Mouse (Mus musculus) MEL (cell line): ENCODE measurements at regions not wholly inside any gene's neighbourhood (a gene's known extent, or its start where the extent isn't known, plus 50 kb on each side); places are given as distances from the start of the nearest gene placed in this dataset.

ENCODE experiments used
- DNase-seq: peaks from one replicate; pipeline ENCODE4 v3.0.0; 2011; ENCODE audit warnings: low read depth, low spot score
- H3K27ac ChIP-seq: 2 replicates; pipeline ENCODE4 v1.5.1; 2012; ENCODE audit warnings: low read depth, mild to moderate bottlenecking, control low read depth, low read length, moderate library complexity; ENCODE audit not compliant: control insufficient read depth
- H3K27me3 ChIP-seq, 2 experiments: fragments of 150-350 bp in 1 of 2; sonication (generic) in 1 of 2; 2 replicates each; pipeline ENCODE4 v1.6.1; 2012; ENCODE audit warnings: low read length in 2 of 2, mild to moderate bottlenecking in 2 of 2, improper control_type of control experiment in 1 of 2, moderate library complexity in 1 of 2; ENCODE audit not compliant: insufficient read depth in 2 of 2, control insufficient read depth in 1 of 2
- H3K36me3 ChIP-seq, 2 experiments: 2 replicates each; pipeline ENCODE4 v1.6.1; 2012 to 2014; ENCODE audit warnings: low read length in 2 of 2, improper control_type of control experiment in 1 of 2, inconsistent platforms in 1 of 2, mild to moderate bottlenecking in 1 of 2; ENCODE audit not compliant: insufficient read depth in 2 of 2, control insufficient read depth in 1 of 2
- H3K4me1 ChIP-seq, 2 experiments: fragments of 150-350 bp in 1 of 2; sonication (generic) in 1 of 2; 2 replicates each; pipeline ENCODE4 v1.6.1; 2012; ENCODE audit warnings: low read length in 2 of 2, improper control_type of control experiment in 1 of 2, mild to moderate bottlenecking in 1 of 2; ENCODE audit not compliant: insufficient read depth in 2 of 2, control insufficient read depth in 1 of 2
- H3K4me3 ChIP-seq, 2 experiments: fragments of 150-350 bp in 1 of 2; sonication (generic) in 1 of 2; 2 replicates each; pipeline ENCODE4 v1.5.1; 2012; ENCODE audit warnings: low read depth in 2 of 2, low read length in 2 of 2, mild to moderate bottlenecking in 2 of 2, moderate library complexity in 2 of 2, control low read depth in 1 of 2, improper control_type of control experiment in 1 of 2; ENCODE audit not compliant: control insufficient read depth in 1 of 2, insufficient read depth in 1 of 2
- H3K79me2 ChIP-seq: 2 replicates; pipeline ENCODE4 v1.6.1; 2012; ENCODE audit warnings: mild to moderate bottlenecking, low read length, moderate library complexity; ENCODE audit not compliant: control insufficient read depth, poor library complexity, insufficient read depth
- H3K9ac ChIP-seq: 2 replicates; pipeline ENCODE4 v1.6.1; 2012; ENCODE audit warnings: low read depth, mild to moderate bottlenecking, control low read depth, low read length, moderate library complexity; ENCODE audit not compliant: control insufficient read depth, poor library complexity, severe bottlenecking
- H3K9me3 ChIP-seq: fragments of 150-350 bp; sonication (generic); replicated peaks from 2 replicates; pipeline ENCODE4 v1.6.1; 2012; ENCODE audit warnings: mild to moderate bottlenecking, low read length, improper control_type of control experiment, moderate library complexity; ENCODE audit not compliant: insufficient read depth
- BHLHE40 ChIP-seq: IDR thresholded peaks from 2 replicates; pipeline ENCODE4 v1.6.1; 2012; ENCODE audit warnings: low read depth, mild to moderate bottlenecking, inconsistent platforms, low read length, improper control_type of control experiment, borderline replicate concordance
- CTCF ChIP-seq, 3 experiments: IDR thresholded peaks in 2 of 3; conservative IDR thresholded peaks in 1 of 3; 2 replicates each; pipeline ENCODE4 v1.5.1; 2011 to 2012; ENCODE audit warnings: low read length in 3 of 3, low read depth in 2 of 3, mild to moderate bottlenecking in 2 of 3, improper control_type of control experiment in 1 of 3, inconsistent platforms in 1 of 3, mixed read lengths in 1 of 3, moderate library complexity in 1 of 3; ENCODE audit not compliant: control insufficient read depth in 1 of 3, insufficient read depth in 1 of 3, poor library complexity in 1 of 3, severe bottlenecking in 1 of 3
- E2F4 ChIP-seq: IDR thresholded peaks from 2 replicates; pipeline ENCODE4 v1.6.1; 2011; ENCODE audit warnings: low read depth, low read length, improper control_type of control experiment, borderline replicate concordance
- ELF1 ChIP-seq: IDR thresholded peaks from 2 replicates; pipeline ENCODE4 v1.6.1; 2014; ENCODE audit warnings: low read depth, mild to moderate bottlenecking, inconsistent platforms, low read length, improper control_type of control experiment, moderate library complexity
- GABPA ChIP-seq: IDR thresholded peaks from 2 replicates; pipeline ENCODE4 v1.6.1; 2012; ENCODE audit warnings: low read depth, mild to moderate bottlenecking, inconsistent platforms, low read length, improper control_type of control experiment, moderate library complexity
- HCFC1 ChIP-seq: IDR thresholded peaks from 2 replicates; pipeline ENCODE4 v1.6.1; 2012; ENCODE audit warnings: low read depth, mild to moderate bottlenecking, inconsistent platforms, low read length, improper control_type of control experiment, moderate library complexity
- MAZ ChIP-seq: IDR thresholded peaks from 2 replicates; pipeline ENCODE4 v1.6.1; 2012; ENCODE audit warnings: low read depth, mild to moderate bottlenecking, inconsistent platforms, low read length, improper control_type of control experiment
- MEF2A ChIP-seq: IDR thresholded peaks from 2 replicates; pipeline ENCODE4 v1.6.1; 2014; ENCODE audit warnings: low read depth, mild to moderate bottlenecking, inconsistent platforms, low read length, improper control_type of control experiment; ENCODE audit not compliant: poor library complexity, insufficient replicate concordance, severe bottlenecking; ENCODE audit errors: extremely low read depth
- MYC ChIP-seq: IDR thresholded peaks from 2 replicates; pipeline ENCODE4 v1.6.1; 2011; ENCODE audit warnings: low read depth, mild to moderate bottlenecking, low read length, improper control_type of control experiment, moderate library complexity
- NELFE ChIP-seq: IDR thresholded peaks from 2 replicates; pipeline ENCODE4 v1.6.1; 2011; ENCODE audit warnings: low read depth, low read length, improper control_type of control experiment
- NRF1 ChIP-seq: IDR thresholded peaks from 2 replicates; pipeline ENCODE4 v1.6.1; 2014; ENCODE audit warnings: low read depth, mild to moderate bottlenecking, inconsistent platforms, low read length, improper control_type of control experiment, moderate library complexity; ENCODE audit not compliant: poor library complexity, insufficient read depth, severe bottlenecking
- POLR2AphosphoS5 ChIP-seq: IDR thresholded peaks from 2 replicates; pipeline ENCODE4 v1.6.1; 2012; ENCODE audit warnings: low read depth, borderline replicate concordance, mild to moderate bottlenecking, inconsistent platforms, low read length, moderate library complexity, mixed read lengths
- RAD21 ChIP-seq: IDR thresholded peaks from 2 replicates; pipeline ENCODE4 v1.6.1; 2011; ENCODE audit warnings: mild to moderate bottlenecking, low read depth, low read length, improper control_type of control experiment
- SIN3A ChIP-seq: IDR thresholded peaks from 2 replicates; pipeline ENCODE4 v1.6.1; 2012; ENCODE audit warnings: low read length, improper control_type of control experiment, inconsistent platforms
- SMC3 ChIP-seq: IDR thresholded peaks from 2 replicates; pipeline ENCODE4 v1.6.1; 2011; ENCODE audit warnings: low read depth, low read length, improper control_type of control experiment
- TAL1 ChIP-seq: IDR thresholded peaks from 2 replicates; pipeline ENCODE4 v1.6.1; 2012; ENCODE audit warnings: mild to moderate bottlenecking, inconsistent platforms, low read length, moderate library complexity, mixed read lengths
- TBP ChIP-seq: IDR thresholded peaks from 2 replicates; pipeline ENCODE4 v1.8.0; 2011; ENCODE audit warnings: low read depth, low read length, improper control_type of control experiment
- TCF12 ChIP-seq: IDR thresholded peaks from 2 replicates; pipeline ENCODE4 v1.6.1; 2014; ENCODE audit warnings: low read depth, mild to moderate bottlenecking, inconsistent platforms, low read length, improper control_type of control experiment, moderate library complexity
- ZNF384 ChIP-seq: IDR thresholded peaks from 2 replicates; pipeline ENCODE4 v1.6.1; 2012; ENCODE audit warnings: low read depth, mild to moderate bottlenecking, inconsistent platforms, low read length, improper control_type of control experiment

- no peaks in the 10 kb centered on the region for H3K9me3 ChIP-seq
- no peaks in the 10 kb centered on the region for H3K4me1 ChIP-seq
- no peaks in the 10 kb centered on the region for H3K36me3 ChIP-seq
- no peaks in the 10 kb centered on the region for H3K79me2 ChIP-seq
- no peak for DNase-seq
- H3K4me3 ChIP-seq = no peak overlapping the region
- TF ChIP-seq TBP (no peak), MAZ (no peak), ELF1 (no peak), HCFC1 (no peak), SIN3A (no peak), MYC (no peak), NRF1 (no peak), BHLHE40 (no peak), TCF12 (no peak), RAD21 (no peak), GABPA (no peak), E2F4 (no peak), SMC3 (no peak), CTCF (IDR thresholded peaks at IDR 0.05 in 2 of 3, conservative IDR thresholded peaks at IDR 0.05 in 1 of 3; ENCODE audit: control insufficient read depth in 1 of 3, insufficient read depth in 1 of 3, low read depth in 2 of 3, low read length in 3 of 3, poor library complexity in 1 of 3, severe bottlenecking in 1 of 3) (no peak), ZNF384 (no peak), TAL1 (no peak), POLR2AphosphoS5 (no peak), MEF2A (no peak), NELFE (no peak)
- no peaks in the 10 kb centered on the region for H3K27me3 ChIP-seq
- no peak overlapping the region for H3K27ac ChIP-seq
- H3K9ac ChIP-seq = no peak overlapping the region
Observed at GRCm38 (mm10) chr1:128642212-128642611, 50.1 kb upstream of the Cxcr4 start.
